Mouse (Mus musculus) forebrain, embryonic 11.5 days (tissue): Measurements from ENCODE around the gene Tnfrsf13c. TPM values are rescaled to one million over a fixed set of nuclear protein-coding genes. Genes with fewer than 3 reads are reported as not detected.
A peak's percentile ranks its signal among the peaks of the same experiment; 100 is the strongest.

Source experiments
- ATAC-seq: fragments of 200-750 bp; cut with Nextera tagmentation; replicated peaks from 2 replicates; pipeline ENCODE4 v1.8.0; 2017; ENCODE audit warnings: moderate TSS enrichment; ENCODE audit not compliant: low FRiP score
- DNase-seq: peaks from one replicate; pipeline ENCODE4 v3.0.0-alpha.2; 2017; ENCODE audit warnings: low spot score
- H3K27ac ChIP-seq: fragments of 300-500 bp; sonication (generic); 2 replicates; pipeline ENCODE4 v1.5.1; 2014; ENCODE audit warnings: low read depth, low read length
- H3K27me3 ChIP-seq: fragments of 300-500 bp; sonication (generic); 2 replicates; pipeline ENCODE4 v1.6.1; 2014; ENCODE audit warnings: mild to moderate bottlenecking, low read length, mixed read lengths; ENCODE audit not compliant: control insufficient read depth, insufficient read depth
- H3K36me3 ChIP-seq: fragments of 300-500 bp; sonication (generic); 2 replicates; pipeline ENCODE4 v1.6.1; 2014; ENCODE audit warnings: mild to moderate bottlenecking, low read length, moderate library complexity, mixed read lengths; ENCODE audit not compliant: control insufficient read depth, insufficient read depth
- H3K4me1 ChIP-seq: fragments of 300-500 bp; sonication (generic); replicated peaks from 2 replicates; pipeline ENCODE4 v1.6.1; 2014; ENCODE audit warnings: low read length, mixed read lengths; ENCODE audit not compliant: control insufficient read depth, insufficient read depth
- H3K4me2 ChIP-seq: fragments of 300-500 bp; sonication (generic); 2 replicates; pipeline ENCODE4 v1.6.1; 2014; ENCODE audit warnings: low read depth, mild to moderate bottlenecking, low read length, moderate library complexity, mixed read lengths; ENCODE audit not compliant: severe bottlenecking
- H3K4me3 ChIP-seq: fragments of 300-500 bp; sonication (generic); 2 replicates; pipeline ENCODE4 v1.5.1; 2014; ENCODE audit warnings: low read depth, low read length
- H3K9ac ChIP-seq: fragments of 300-500 bp; sonication (generic); 2 replicates; pipeline ENCODE4 v1.6.1; 2014; ENCODE audit warnings: low read length
- H3K9me3 ChIP-seq: fragments of 300-500 bp; sonication (generic); 2 replicates; pipeline ENCODE4 v1.6.1; 2016; ENCODE audit warnings: low read length, mixed read lengths; ENCODE audit not compliant: control insufficient read depth
- WGBS: fragments of 180-500 bp; shearing (Covaris S2); extraction: QIAGEN DNeasy Blood & Tissue Kit; methylation state at CpG from one replicate; pipeline ENCODE4 v1.1.7; 2014; 5-methylcytosine and 5-hydroxymethylcytosine counted together
- polyA plus RNA-seq: library from polyadenylated mRNA; unstranded; fragments of >200 nt; fragmentation: Nextera tagmentation; extraction: Ambion mirVana; gene quantifications from 2 replicates; pipeline ENCODE4 v1.2.1, GENCODE M21; 2014

Gene Tnfrsf13c
- 0.35 and 0.64 TPM in 2 replicates for polyA plus RNA-seq

DNA sequence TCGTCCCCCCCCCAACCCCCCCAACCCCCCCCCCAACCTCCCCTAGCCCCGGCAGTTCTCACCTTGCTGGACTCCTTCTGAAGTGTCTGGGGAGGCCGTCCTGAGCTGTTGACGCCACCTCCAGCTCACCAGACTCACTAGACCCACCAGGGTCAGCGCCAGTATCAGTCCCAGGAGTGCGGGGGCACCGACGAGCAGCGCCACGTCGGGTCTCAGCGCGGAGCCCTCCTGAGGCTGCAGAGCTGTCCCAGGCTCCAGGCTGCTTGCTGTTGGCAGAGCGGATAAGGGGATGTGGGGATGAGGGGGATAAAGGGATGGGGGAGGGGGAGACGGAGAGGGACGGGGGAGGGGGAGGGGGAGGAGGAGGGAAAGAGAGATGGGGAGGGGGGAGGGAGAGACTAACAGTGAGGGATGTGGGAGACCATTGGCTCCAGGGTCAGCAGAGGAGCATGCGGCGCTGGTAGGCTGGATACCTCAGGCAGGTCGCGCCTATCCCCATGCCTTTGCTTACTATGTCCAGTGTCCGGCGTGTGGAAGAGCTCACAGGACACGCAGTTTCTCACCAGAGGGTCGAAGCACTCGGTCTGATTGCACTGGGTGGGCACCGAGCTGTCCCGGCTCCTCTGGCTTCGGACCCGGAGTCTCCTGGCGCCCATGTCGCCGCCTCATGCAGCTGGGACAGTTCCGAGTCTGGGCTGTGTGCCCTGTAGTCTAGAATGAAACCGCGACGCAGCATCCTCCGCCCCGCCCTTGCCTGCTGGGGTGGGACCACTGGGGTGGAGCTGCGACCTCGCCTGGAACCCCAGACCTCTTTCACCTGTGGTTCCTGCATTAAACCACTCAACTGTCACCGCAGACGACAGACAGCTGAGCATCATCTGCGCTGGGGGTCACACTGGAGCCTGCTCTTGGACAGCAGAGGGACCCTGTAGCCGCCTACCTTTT lies at the start of gene Tnfrsf13c:
Gene Tnfrsf13c (minus strand): TSS at position 713 of the 945 bp plus-strand sequence.
- Histone ChIP-seq H3K4me2 (peak within 1 kb of the TSS; percentile 68), H3K27me3 (peaks cover 12% of the 10 kb centered on the region), H3K9ac (no peak within 1 kb of the TSS), H3K9me3 (no peaks in the 10 kb centered on the region), H3K4me3 (peak within 1 kb of the TSS; percentile 31), H3K27ac (no peak within 1 kb of the TSS), H3K4me1 (peaks cover 5% of the 10 kb centered on the region), H3K36me3 (no peaks in the 10 kb centered on the region)
- DNase-seq = no peak
- ATAC-seq = no peak
- WGBS = 1% methylated on average over 40 of the region's 44 CpGs

DNA sequence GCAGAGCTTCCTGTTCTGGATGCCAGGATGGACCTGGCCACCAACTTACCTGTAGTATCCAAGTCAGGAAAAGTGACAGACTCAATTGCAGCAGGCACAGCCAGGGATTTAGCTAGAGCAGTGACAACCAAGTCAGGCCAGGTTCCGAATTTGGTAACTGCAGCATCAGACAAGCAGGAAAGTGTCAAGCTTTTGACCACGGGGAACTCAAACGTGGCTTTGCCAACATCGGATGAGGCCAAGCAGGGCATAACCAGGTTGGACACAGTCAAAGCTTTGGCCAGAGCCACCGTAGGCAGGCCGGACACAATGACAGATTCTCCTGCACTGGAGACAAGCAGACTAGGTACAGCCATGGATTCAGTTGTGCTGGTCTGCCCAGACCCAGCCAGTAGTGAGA lies 48.1 kb upstream of the Tnfrsf13c start:
- H3K36me3 ChIP-seq = no peaks in the 10 kb centered on the region
- peaks cover 12% of the 10 kb centered on the region; the same call in 1 of the 2 replicates for H3K4me1 ChIP-seq
- peaks cover 3% of the 10 kb centered on the region; the same call in 1 of the 2 replicates for H3K27me3 ChIP-seq
- H3K27ac ChIP-seq = no peak overlapping the region
- DNase-seq (no peak), ATAC-seq (no peak)
- H3K9me3 ChIP-seq = no peaks in the 10 kb centered on the region
- no peak overlapping the region for H3K4me2 ChIP-seq
- no peak overlapping the region for H3K9ac ChIP-seq
- H3K4me3 ChIP-seq = no peak overlapping the region
- WGBS = 85% methylated on average over 6 of the region's 6 CpGs

DNA sequence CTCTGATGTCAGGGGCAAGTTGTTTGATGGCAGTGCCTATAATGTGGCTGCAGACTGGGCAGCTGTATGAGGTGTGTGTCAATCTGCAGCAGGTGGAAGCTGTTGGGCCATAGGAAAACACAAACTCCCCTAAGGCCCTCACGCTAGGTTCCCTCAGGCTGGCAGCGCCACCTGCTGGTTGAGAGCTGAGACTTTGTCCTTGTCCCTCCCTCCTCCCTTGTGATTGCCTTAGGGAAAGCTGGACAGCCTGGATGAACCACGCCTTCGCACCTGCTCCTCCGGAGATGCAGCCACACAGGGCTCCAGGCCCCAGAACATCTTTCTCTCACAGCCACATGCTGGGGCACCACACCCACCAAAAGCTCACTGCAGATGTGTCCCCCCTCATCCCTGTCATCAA lies 47.0 kb upstream of the Tnfrsf13c start:
- Histone ChIP-seq H3K4me2 (no peak overlapping the region), H3K4me1 (peaks cover 9% of the 10 kb centered on the region; the same call in 1 of the 2 replicates), H3K36me3 (no peaks in the 10 kb centered on the region), H3K9ac (no peak overlapping the region), H3K9me3 (no peaks in the 10 kb centered on the region), H3K27ac (no peak overlapping the region), H3K27me3 (peaks cover 3% of the 10 kb centered on the region; the same call in 1 of the 2 replicates), H3K4me3 (no peak overlapping the region)
- WGBS = 3% methylated on average over 5 of the region's 5 CpGs
- ATAC-seq = 0 out of 2 replicates have a peak, but pooled peaks have one; percentile 13
- DNase-seq = peak; percentile 91

- peaks cover 6% of the 10 kb centered on the region; the same call in 1 of the 2 replicates for H3K4me1 ChIP-seq
- 89% methylated on average over 9 of the region's 9 CpGs for WGBS
These were observed 44.6 kb upstream of the Tnfrsf13c start for GRCm38 (mm10) chr15:82268783-82269182.

GRCm38 (mm10) chr15:82268185-82268584 lies 44.0 kb upstream of the Tnfrsf13c start:
- ATAC-seq (no peak), DNase-seq (peak; percentile 70)
- Histone ChIP-seq H3K27me3 (no peaks in the 10 kb centered on the region; the same call in 1 of the 2 replicates), H3K4me1 (peaks cover 6% of the 10 kb centered on the region; the same call in 1 of the 2 replicates), H3K4me2 (no peak overlapping the region), H3K9ac (0 out of 2 replicates have a peak overlapping the region, but pooled peaks have one; percentile 14), H3K27ac (0 out of 2 replicates have a peak overlapping the region, but pooled peaks have one; percentile 6), H3K9me3 (no peaks in the 10 kb centered on the region), H3K36me3 (no peaks in the 10 kb centered on the region), H3K4me3 (no peak overlapping the region)
- 21% methylated on average over 3 of the region's 3 CpGs for whole genome bisulfite sequencing

More at GRCm38 (mm10) chr15:82268783-82269182, 44.6 kb upstream of the Tnfrsf13c start:
- Histone ChIP-seq H3K27ac (no peak overlapping the region), H3K9me3 (no peaks in the 10 kb centered on the region), H3K9ac (no peak overlapping the region), H3K4me2 (no peak overlapping the region), H3K27me3 (peaks cover 2% of the 10 kb centered on the region; the same call in 1 of the 2 replicates), H3K36me3 (no peaks in the 10 kb centered on the region), H3K4me3 (no peak overlapping the region)
- ATAC-seq = no peak
- DNase-seq = no peak

- ATAC-seq = no peak; the same call in 1 of the 2 replicates
- no peak overlapping the region for H3K4me3 ChIP-seq
- 16% methylated on average over 6 of the region's 6 CpGs for WGBS
These were observed 42.2 kb upstream of the Tnfrsf13c start for GRCm38 (mm10) chr15:82266356-82266755.

DNA sequence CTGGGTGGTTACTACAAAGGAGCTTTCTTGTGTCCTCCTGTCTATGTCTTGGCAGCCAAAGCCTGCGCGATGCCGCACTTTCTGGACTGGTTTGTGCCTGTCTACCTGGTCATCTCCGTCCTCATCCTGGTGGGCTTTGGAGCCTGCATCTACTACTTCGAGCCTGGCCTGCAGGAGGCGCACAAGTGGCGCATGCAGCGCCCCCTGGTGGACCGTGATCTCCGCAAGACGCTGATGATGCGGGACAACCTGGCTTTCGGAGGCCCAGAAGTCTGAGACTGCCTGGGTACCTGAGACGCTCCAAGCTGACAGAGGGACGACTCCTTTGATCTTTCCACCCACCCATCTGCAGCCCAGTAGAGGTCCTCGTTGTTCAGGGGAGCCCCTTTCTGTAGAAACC lies 35.3 kb upstream of the Tnfrsf13c start:
- Histone ChIP-seq H3K27me3 (no peaks in the 10 kb centered on the region), H3K9me3 (no peaks in the 10 kb centered on the region), H3K27ac (no peak overlapping the region), H3K4me3 (no peak overlapping the region), H3K36me3 (no peaks in the 10 kb centered on the region), H3K9ac (no peak overlapping the region), H3K4me2 (no peak overlapping the region), H3K4me1 (peaks cover 13% of the 10 kb centered on the region; the same call in 1 of the 2 replicates)
- peak; percentile 88 for DNase-seq
- no peak for ATAC-seq
- 13% methylated on average over 16 of the region's 16 CpGs for WGBS

More at GRCm38 (mm10) chr15:82266356-82266755, 42.2 kb upstream of the Tnfrsf13c start:
- H3K27ac ChIP-seq = no peak overlapping the region
- DNase-seq = peak; percentile 85
- H3K36me3 ChIP-seq = no peaks in the 10 kb centered on the region
- H3K9ac ChIP-seq = no peak overlapping the region
- no peaks in the 10 kb centered on the region for H3K9me3 ChIP-seq
- H3K4me1 ChIP-seq = peaks cover 6% of the 10 kb centered on the region; the same call in 1 of the 2 replicates
- H3K27me3 ChIP-seq = no peaks in the 10 kb centered on the region; the same call in 1 of the 2 replicates
- no peak overlapping the region for H3K4me2 ChIP-seq

GRCm38 (mm10) chr15:82255944-82256383 lies 31.8 kb upstream of the Tnfrsf13c start:
- peaks cover 13% of the 10 kb centered on the region; the same call in 1 of the 2 replicates for H3K4me1 ChIP-seq
- no peaks in the 10 kb centered on the region for H3K9me3 ChIP-seq
- 13% methylated on average over 10 of the region's 10 CpGs for WGBS
- ATAC-seq (peak; percentile 84), DNase-seq (peak; percentile 74)
- peak overlapping the region; percentile 59; the same call in 1 of the 2 replicates for H3K27ac ChIP-seq
- no peaks in the 10 kb centered on the region for H3K36me3 ChIP-seq
- peak overlapping the region; percentile 53 for H3K4me2 ChIP-seq
- peak overlapping the region; percentile 39 for H3K9ac ChIP-seq
- peak overlapping the region; percentile 35 for H3K4me3 ChIP-seq
- no peaks in the 10 kb centered on the region for H3K27me3 ChIP-seq
